Mouse (Mus musculus) midbrain, embryonic 10.5 days (tissue): ENCODE measurements around the gene Cacna1b. TPM values are rescaled to one million over a fixed set of nuclear protein-coding genes. Genes with fewer than 3 reads are reported as not detected.
A peak's percentile ranks its signal among the peaks of the same experiment; 100 is the strongest.

Experiments used
- DNase-seq: peaks from one replicate; pipeline ENCODE4 v3.0.0-alpha.2; 2017; ENCODE audit warnings: low spot score
- H3K27ac ChIP-seq: fragments of 300-500 bp; sonication (generic); replicated peaks from 2 replicates; pipeline ENCODE4 v1.5.1; 2016; ENCODE audit warnings: mild to moderate bottlenecking
- H3K27me3 ChIP-seq: fragments of 300-500 bp; sonication (generic); 2 replicates; pipeline ENCODE4 v1.6.1; 2016; ENCODE audit warnings: low read depth, mild to moderate bottlenecking; ENCODE audit not compliant: poor library complexity, severe bottlenecking
- H3K36me3 ChIP-seq: fragments of 300-500 bp; sonication (generic); 2 replicates; pipeline ENCODE4 v1.6.1; 2016; ENCODE audit warnings: mild to moderate bottlenecking, moderate library complexity
- H3K4me1 ChIP-seq: fragments of 300-500 bp; sonication (generic); 2 replicates; pipeline ENCODE4 v1.6.1; 2016
- H3K4me3 ChIP-seq: fragments of 300-500 bp; sonication (generic); 2 replicates; pipeline ENCODE4 v1.5.1; 2016; ENCODE audit warnings: mild to moderate bottlenecking, moderate library complexity
- H3K9me3 ChIP-seq: fragments of 300-500 bp; sonication (generic); replicated peaks from 2 replicates; pipeline ENCODE4 v1.6.1; 2016; ENCODE audit warnings: mild to moderate bottlenecking
- WGBS: fragments of 180-500 bp; shearing (Covaris S2); methylation state at CpG from one replicate; pipeline ENCODE4 v1.1.7; 2016; 5-methylcytosine and 5-hydroxymethylcytosine counted together
- polyA plus RNA-seq: library from polyadenylated mRNA; unstranded; fragments of >200 nt; fragmentation: Nextera tagmentation; extraction: Ambion mirVana; gene quantifications from 2 replicates; pipeline ENCODE4 v1.2.1, GENCODE M21; 2016

The Cacna1b gene
- polyA plus RNA-seq, 1 experiment from 2014 or later, result 1.6 TPM

DNA sequence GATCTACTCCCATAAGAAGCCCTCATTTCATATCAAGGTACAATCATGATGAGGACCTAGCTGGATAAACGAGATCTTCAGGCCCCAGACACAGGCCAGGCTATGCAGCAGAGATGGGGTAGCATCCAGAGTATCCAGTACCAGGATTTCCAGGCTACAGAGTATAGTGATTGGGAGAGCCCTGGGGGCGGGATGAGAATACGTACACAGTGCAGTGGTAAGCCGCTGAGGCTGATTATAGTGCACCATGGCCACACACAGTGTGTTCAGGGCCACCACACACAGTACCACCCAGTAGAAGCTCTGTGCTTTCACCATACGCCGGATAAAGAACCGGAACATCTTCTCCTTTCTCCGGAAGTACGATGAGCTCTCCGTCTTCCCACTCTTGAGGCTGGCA lies 57.0 kb downstream of the Cacna1b start:
- Histone ChIP-seq H3K4me1 (no peaks in the 10 kb centered on the region), H3K27me3 (no peaks in the 10 kb centered on the region), H3K36me3 (no peaks in the 10 kb centered on the region), H3K27ac (no peak overlapping the region), H3K4me3 (no peak overlapping the region), H3K9me3 (peaks cover 7% of the 10 kb centered on the region; the same call in 1 of the 2 replicates)
- 89% methylated on average over 10 of the region's 10 CpGs for WGBS
- no peak for DNase-seq

DNA sequence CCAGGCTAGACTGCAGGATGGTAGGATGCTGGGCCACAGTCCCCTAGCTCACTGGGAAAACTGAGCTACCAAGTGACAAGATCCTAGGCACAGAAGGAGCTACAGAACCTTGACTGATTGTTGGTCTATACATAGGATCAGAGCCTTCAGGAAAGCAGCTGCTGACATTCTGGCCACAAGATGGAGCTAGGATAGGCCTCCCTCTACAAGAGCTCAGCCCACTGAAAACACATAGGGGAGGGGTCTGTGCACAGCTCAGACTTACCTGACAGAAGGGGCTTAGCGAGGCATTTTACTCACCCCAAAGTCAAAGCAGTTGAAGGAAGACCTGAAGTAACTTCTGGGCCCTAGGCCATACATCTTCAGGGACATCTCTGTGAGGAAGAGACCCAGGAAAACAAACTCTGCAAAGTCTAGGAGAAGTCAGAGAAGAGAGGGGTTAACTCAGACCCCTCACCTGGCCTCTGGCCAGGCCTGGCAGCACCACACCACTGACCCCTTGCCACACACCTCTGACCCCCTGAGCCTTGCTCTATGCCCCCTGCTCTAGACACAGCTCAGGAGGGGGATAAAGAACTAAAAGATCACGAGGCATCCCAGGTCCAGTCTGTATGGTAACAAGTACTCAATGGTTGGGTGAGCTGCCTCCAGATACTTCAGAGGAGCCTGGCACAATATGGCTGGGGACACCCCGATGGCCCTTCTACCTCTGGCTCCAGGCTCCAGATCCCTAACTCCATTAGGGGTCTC lies 60.6 kb downstream of the Cacna1b start:
- no peaks in the 10 kb centered on the region for H3K27me3 ChIP-seq
- H3K36me3 ChIP-seq, result peaks cover 2% of the 10 kb centered on the region; the same call in 1 of the 2 replicates
- peaks cover 8% of the 10 kb centered on the region for H3K4me1 ChIP-seq
- WGBS, result 73% methylated on average over 3 of the region's 3 CpGs
- H3K9me3 ChIP-seq, result no peaks in the 10 kb centered on the region
- H3K27ac ChIP-seq, result no peak overlapping the region
- DNase-seq, result no peak
- H3K4me3 ChIP-seq, result no peak overlapping the region

DNA sequence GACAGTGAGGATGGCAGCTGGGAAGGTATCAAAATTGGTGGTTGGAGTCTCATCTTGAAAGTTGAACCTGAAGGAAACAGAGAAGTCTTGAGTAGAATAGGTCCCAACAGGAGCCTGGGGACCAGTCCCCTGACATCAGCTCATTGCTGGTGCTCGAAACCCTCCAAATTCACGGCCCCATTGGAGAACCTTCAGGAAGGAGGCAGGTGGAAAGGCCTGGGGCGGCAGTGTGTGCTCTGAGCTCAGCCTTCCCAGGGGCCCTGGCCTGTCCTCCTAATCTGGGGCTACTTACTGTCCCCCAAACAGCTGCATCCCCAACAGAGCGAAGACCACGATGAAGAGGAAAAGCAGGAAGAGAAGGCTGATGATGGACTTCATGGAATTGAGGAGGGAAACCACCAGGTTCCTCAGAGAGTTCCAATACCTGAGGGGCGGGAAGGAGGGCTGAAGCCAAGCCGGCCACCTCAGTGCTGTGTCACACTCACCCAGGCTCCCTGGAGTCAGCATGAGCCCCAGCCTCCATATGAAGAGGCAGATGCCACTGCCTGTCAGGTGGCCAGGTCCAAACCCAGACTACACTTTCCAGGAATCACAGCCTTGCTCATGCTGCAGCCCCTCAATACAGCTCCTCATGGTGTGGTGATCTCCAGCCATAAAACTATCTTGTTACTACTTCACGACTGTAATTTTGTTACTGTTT lies 65.5 kb downstream of the Cacna1b start:
- WGBS, result 89% methylated on average over 8 of the region's 8 CpGs
- H3K27ac ChIP-seq, result no peak overlapping the region
- no peak for DNase-seq

DNA sequence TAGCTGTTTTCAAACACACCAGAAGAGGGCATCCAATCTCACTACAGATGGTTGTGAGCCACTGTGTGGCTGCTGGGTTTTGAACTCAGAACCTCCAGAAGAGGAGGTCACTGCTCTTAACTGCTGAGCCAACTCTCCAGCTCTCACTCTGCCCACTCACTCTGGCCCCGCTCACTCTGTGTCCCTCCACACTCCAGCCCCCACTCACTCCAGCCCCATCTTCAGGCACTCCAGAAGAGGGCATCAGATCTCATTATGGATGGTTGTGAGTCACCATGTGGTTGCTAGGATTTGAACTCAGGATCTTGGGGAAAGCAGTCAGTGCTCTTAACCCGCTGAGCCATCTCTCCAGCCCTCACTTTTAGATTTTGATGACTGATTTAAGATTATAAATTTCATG lies 70.6 kb downstream of the Cacna1b start:
- 98% methylated on average over 2 of the region's 2 CpGs for WGBS
- DNase-seq, result no peak
- H3K4me1 ChIP-seq, result no peaks in the 10 kb centered on the region

More for the DNA sequence above, 65.5 kb downstream of the Cacna1b start:
- Histone ChIP-seq H3K4me3 (no peak overlapping the region), H3K36me3 (peaks cover 4% of the 10 kb centered on the region; the same call in 1 of the 2 replicates), H3K4me1 (peaks cover 8% of the 10 kb centered on the region), H3K9me3 (no peaks in the 10 kb centered on the region), H3K27me3 (no peaks in the 10 kb centered on the region)

DNA sequence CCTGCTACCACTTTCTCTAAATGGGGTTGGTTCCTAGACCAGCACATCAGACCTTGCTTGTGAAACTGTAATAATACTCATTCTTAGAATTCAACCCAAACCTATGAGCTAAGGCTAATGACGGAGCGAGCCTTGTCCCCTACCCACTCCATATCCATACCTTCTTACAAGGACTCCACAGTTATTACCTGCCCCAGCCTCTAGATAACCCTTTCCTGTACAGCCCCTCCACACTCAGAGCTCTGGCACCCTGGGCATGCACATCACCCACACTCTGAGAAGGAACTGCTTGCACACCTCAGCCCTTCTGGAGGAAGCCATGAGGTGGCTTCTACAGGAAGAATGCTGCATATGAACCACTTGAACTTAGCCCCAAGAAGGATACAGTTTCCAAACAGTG lies 72.6 kb downstream of the Cacna1b start:
- Histone ChIP-seq H3K36me3 (no peaks in the 10 kb centered on the region), H3K4me3 (no peak overlapping the region), H3K27me3 (no peaks in the 10 kb centered on the region), H3K9me3 (no peaks in the 10 kb centered on the region), H3K27ac (no peak overlapping the region), H3K4me1 (no peaks in the 10 kb centered on the region)
- DNase-seq, result no peak
- 98% methylated on average over 2 of the region's 2 CpGs for WGBS

More for the DNA sequence above, 70.6 kb downstream of the Cacna1b start:
- Histone ChIP-seq H3K9me3 (no peaks in the 10 kb centered on the region), H3K27me3 (no peaks in the 10 kb centered on the region), H3K27ac (no peak overlapping the region), H3K4me3 (no peak overlapping the region), H3K36me3 (0 out of 2 replicates have a peak, but pooled peaks cover 2% of the 10 kb centered on the region)

DNA sequence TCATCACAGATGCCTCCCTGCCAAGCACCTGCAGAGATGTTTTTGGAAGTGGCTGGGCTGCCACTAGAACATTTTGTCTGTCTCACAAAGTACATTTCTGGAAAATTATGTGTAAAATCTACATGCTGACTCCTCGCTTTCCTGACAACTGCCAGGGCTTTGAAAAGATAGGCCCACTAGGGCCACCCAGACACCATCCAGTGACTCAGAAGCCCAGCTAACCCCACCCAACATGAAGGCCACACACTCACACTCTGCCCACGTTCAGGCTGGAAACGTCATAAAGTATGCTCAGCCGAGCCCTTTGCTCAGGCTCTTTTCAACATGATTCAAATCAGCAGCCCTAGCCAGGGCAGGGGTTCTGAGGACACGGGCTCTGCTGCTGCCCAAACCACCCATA lies 77.6 kb downstream of the Cacna1b start:
- WGBS, result 85% methylated on average over 5 of the region's 5 CpGs
- H3K36me3 ChIP-seq, result no peaks in the 10 kb centered on the region
- DNase-seq, result no peak
- H3K27me3 ChIP-seq, result peaks cover 7% of the 10 kb centered on the region
- no peaks in the 10 kb centered on the region for H3K9me3 ChIP-seq
- no peak overlapping the region for H3K27ac ChIP-seq
- H3K4me1 ChIP-seq, result no peaks in the 10 kb centered on the region
- no peak overlapping the region for H3K4me3 ChIP-seq

DNA sequence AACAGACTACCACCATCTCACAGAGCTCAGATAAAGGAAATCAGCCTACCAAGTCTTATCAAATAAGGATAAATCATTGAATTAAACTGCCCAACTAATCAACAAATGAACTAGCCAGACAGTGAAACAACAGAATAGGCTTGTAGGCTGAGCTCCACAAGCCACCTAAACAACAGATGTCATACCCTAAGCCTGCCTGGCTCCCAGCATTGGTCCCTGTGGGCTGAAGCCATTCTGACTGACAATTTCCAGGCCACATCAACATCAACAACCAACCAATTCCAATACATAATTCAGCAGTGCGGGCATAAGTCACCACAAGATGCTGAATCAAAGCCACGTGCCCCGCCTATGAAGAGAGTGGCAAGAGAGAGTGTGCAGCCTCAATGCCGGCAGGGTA lies 78.2 kb downstream of the Cacna1b start:
- Histone ChIP-seq H3K36me3 (no peaks in the 10 kb centered on the region), H3K27me3 (peaks cover 13% of the 10 kb centered on the region), H3K27ac (no peak overlapping the region), H3K9me3 (no peaks in the 10 kb centered on the region), H3K4me1 (no peaks in the 10 kb centered on the region), H3K4me3 (no peak overlapping the region)
- no peak for DNase-seq
- 95% methylated on average over 4 of the region's 4 CpGs for WGBS

DNA sequence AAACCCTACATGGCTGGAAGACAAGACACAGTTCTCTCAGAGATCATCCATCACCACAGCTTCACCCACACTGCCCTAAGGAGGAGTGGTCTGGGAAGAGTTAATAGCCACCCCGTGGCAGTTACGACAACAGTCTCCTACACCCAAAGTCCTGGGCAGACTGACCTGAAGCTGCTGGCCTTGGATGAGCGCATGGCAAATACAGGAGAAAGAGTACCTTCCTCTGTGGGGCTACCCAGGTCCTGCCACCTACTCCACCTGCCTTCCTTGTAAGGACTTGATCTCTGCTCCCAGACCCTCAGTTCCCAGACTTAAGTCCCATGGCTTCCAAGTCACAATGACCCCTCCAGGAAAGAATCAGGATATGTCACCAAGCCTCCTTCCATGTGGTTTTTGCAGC lies 79.7 kb downstream of the Cacna1b start:
- Histone ChIP-seq H3K36me3 (no peaks in the 10 kb centered on the region), H3K4me3 (no peak overlapping the region), H3K27ac (no peak overlapping the region), H3K4me1 (peaks cover 9% of the 10 kb centered on the region), H3K27me3 (peaks cover 28% of the 10 kb centered on the region), H3K9me3 (no peaks in the 10 kb centered on the region)
- WGBS, result 86% methylated on average over 3 of the region's 3 CpGs
- no peak for DNase-seq

DNA sequence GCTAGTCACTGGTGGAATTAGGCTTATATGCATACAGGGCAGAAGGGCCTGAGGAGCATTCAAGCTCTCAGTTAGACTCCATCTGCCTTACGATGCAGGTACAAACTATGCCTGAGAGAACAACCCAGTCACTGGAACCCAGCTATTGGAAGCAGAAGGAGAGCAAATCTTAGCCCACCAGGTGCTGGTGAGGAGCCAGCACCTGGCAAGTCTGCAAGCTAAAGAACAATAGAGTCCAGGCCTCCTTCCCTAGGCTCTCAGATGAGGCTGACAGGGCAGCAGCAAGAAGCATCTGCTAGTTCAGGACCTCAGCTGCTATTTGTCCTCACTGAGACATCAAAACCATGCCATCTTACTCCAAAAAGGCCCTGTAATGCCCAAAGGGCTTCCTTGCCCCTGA lies 82.2 kb downstream of the Cacna1b start:
- Histone ChIP-seq H3K4me3 (no peak overlapping the region), H3K4me1 (peaks cover 9% of the 10 kb centered on the region), H3K27me3 (peaks cover 36% of the 10 kb centered on the region), H3K36me3 (no peaks in the 10 kb centered on the region), H3K9me3 (no peaks in the 10 kb centered on the region), H3K27ac (no peak overlapping the region)
- WGBS, result 100% methylated on average over 1 of the region's 1 CpGs
- no peak for DNase-seq

DNA sequence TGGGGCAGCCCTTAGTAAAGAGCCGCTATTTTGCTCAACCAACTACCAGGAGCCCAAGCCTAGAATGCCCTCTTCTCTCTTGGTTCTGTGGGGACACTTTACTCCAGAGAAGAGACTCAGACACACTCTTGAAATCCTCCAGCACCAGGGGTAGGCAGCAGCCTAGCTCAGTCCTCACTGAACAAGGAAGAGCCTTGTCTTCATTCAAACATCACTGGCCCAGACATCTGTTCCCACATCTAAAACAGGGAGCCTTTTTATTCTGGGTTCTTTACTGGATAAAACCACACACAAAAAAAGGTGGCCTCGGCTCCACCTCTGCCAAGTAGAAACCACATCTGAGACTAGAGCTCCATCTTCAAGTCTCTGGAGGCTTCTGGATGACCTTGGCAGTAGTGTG lies 82.8 kb downstream of the Cacna1b start:
- WGBS, result 98% methylated on average over 2 of the region's 2 CpGs
- no peak for DNase-seq
- Histone ChIP-seq H3K4me1 (peaks cover 9% of the 10 kb centered on the region), H3K27ac (no peak overlapping the region), H3K9me3 (no peaks in the 10 kb centered on the region), H3K4me3 (no peak overlapping the region), H3K36me3 (no peaks in the 10 kb centered on the region), H3K27me3 (peaks cover 36% of the 10 kb centered on the region)

DNA sequence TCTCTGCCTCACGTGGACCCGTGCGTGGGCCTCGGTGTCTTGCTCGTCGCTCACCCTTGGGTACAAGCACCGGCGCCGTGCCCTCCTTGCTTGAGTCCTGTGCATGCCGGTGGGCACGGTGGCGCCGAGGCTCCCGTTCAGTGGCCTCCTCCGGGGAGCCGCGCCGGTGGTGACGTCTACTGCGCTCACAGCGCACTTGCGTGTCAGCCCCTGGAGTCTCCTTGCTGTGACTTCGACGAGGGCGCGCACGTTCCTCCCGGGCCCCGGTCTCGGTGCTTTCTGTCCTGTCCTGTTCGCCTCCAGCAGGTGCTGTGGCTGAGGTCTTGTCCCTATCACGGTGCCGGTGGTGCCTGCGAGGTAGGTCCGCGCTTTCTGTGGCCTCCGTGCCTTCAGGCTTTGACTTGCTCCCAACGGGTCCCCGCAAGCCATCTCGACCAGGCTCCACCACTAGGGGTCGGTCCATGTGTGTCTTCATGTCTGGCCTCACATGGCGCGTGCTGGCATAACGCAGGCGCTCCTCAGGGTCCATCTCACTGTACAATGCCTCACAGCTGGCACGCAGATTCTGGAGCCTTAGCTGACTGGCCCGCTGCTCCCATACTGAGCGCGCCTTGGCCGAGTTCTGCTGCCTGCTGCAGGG lies 83.8 kb downstream of the Cacna1b start:
- peak; percentile 66 for DNase-seq
- H3K27me3 ChIP-seq, result peaks cover 36% of the 10 kb centered on the region
- no peak overlapping the region; the same call in 1 of the 2 replicates for H3K27ac ChIP-seq
- no peaks in the 10 kb centered on the region for H3K9me3 ChIP-seq
- no peaks in the 10 kb centered on the region for H3K36me3 ChIP-seq
- 31% methylated on average over 50 of the region's 50 CpGs for WGBS
- H3K4me3 ChIP-seq, result peak overlapping the region; percentile 46
- H3K4me1 ChIP-seq, result peaks cover 9% of the 10 kb centered on the region

DNA sequence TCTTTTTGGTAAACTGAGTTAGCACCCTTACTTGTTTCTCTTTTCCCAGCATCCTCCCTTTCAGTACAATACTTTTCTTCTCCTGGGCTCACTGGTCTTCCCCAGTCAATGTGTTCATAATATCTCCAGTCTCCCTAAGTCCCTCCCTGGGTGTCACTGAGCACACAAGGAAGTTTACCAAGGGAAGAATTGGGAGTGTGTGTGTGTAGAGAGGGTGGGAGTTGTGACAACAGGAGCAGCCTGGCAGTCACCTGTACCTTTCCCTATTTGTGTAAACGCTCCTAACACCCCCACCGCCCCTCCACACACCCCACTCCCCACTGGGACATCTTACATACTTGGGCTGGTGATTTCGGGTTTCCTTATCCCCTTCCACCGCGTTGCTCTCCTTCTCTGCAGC lies 84.4 kb downstream of the Cacna1b start:
- no peak for DNase-seq
- WGBS, result 81% methylated on average over 5 of the region's 5 CpGs
- Histone ChIP-seq H3K4me1 (peaks cover 9% of the 10 kb centered on the region), H3K9me3 (no peaks in the 10 kb centered on the region), H3K4me3 (peak overlapping the region; percentile 46), H3K27ac (no peak overlapping the region), H3K27me3 (peaks cover 36% of the 10 kb centered on the region), H3K36me3 (no peaks in the 10 kb centered on the region)

DNA sequence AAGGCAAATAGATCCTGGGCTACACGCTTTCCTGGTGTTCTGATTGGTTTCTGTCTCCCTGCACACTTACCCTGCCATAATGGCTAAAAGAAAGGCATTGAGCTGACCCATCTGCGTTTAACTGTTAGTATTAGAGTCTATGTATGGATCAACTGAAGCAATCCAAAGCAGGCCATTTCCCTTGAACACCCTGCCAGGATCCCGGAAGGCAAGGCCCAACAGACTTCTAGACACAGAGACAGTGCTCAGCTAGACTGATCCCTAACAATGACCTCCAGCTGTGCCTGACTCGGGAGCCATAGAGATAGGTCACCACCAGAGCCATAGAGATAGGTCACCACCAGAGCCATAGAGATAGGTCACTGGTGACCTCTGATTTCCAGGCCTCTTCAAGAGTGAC lies 84.8 kb downstream of the Cacna1b start:
- no peaks in the 10 kb centered on the region for H3K9me3 ChIP-seq
- H3K4me1 ChIP-seq, result peaks cover 9% of the 10 kb centered on the region
- no peak overlapping the region for H3K27ac ChIP-seq
- H3K4me3 ChIP-seq, result no peak overlapping the region
- no peaks in the 10 kb centered on the region for H3K36me3 ChIP-seq
- no peak for DNase-seq
- peaks cover 36% of the 10 kb centered on the region for H3K27me3 ChIP-seq
- 65% methylated on average over 4 of the region's 4 CpGs for WGBS
